Mouse (Mus musculus) erythroblast, embryonic 14.5 days (primary cell): ENCODE results near the gene Cntnap1. TPM values are rescaled to one million over a fixed set of nuclear protein-coding genes. Genes with fewer than 3 reads are reported as not detected.

Experiments
- H3K27me3 ChIP-seq: 2 replicates; pipeline ENCODE4 v1.6.1; 2012; ENCODE audit warnings: inconsistent platforms; ENCODE audit not compliant: control insufficient read depth
- H3K36me3 ChIP-seq: 2 replicates; pipeline ENCODE4 v1.6.1; 2012; ENCODE audit warnings: mild to moderate bottlenecking, inconsistent platforms; ENCODE audit not compliant: control insufficient read depth
- H3K4me1 ChIP-seq: 2 replicates; pipeline ENCODE4 v1.6.1; 2012; ENCODE audit warnings: inconsistent platforms; ENCODE audit not compliant: control insufficient read depth
- H3K4me3 ChIP-seq: replicated peaks from 2 replicates; pipeline ENCODE3; 2012; ENCODE audit warnings: moderate library complexity, mild to moderate bottlenecking, inconsistent platforms
- H3K9me3 ChIP-seq: 2 replicates; pipeline ENCODE4 v1.6.1; 2012; ENCODE audit warnings: low read length, inconsistent platforms, mixed read lengths; ENCODE audit not compliant: control insufficient read depth
- GATA1 ChIP-seq: IDR thresholded peaks from 2 replicates; pipeline ENCODE4 v1.6.1; 2012; ENCODE audit warnings: low read length, inconsistent platforms, mixed read lengths
- TAL1 ChIP-seq: IDR thresholded peaks from 3 replicates; pipeline ENCODE4 v1.6.1; 2012; ENCODE audit warnings: low read length, inconsistent platforms, mixed read lengths
- polyA plus RNA-seq: library from polyadenylated mRNA; stranded (reverse); fragments of >175 nt; gene quantifications from 2 replicates; pipeline ENCODE4 v1.2.3, GENCODE M21; 2012

Gene Cntnap1
- polyA plus RNA-seq, 1 experiment = 0.01 TPM

GRCm38 (mm10) chr11:101221306-101221986 is 51.1 kb downstream of the Cntnap1 start:
- Histone ChIP-seq H3K9me3 (no peaks in the 10 kb centered on the region), H3K4me1 (peaks cover 24% of the 10 kb centered on the region), H3K4me3 (no peak overlapping the region), H3K27me3 (no peaks in the 10 kb centered on the region), H3K36me3 (peaks cover 27% of the 10 kb centered on the region)
- TF ChIP-seq GATA1 (no peak), TAL1 (no peak)

- Histone ChIP-seq H3K36me3 (peaks cover 9% of the 10 kb centered on the region), H3K9me3 (no peaks in the 10 kb centered on the region), H3K4me1 (peaks cover 26% of the 10 kb centered on the region), H3K27me3 (peaks cover 21% of the 10 kb centered on the region), H3K4me3 (no peak overlapping the region)
- TF ChIP-seq GATA1 (no peak), TAL1 (no peak)
Measured at GRCm38 (mm10) chr11:101224337-101224736, 54.0 kb downstream of the Cntnap1 start.

- H3K4me3 ChIP-seq = peak overlapping the region; percentile 83
- H3K9me3 ChIP-seq = no peaks in the 10 kb centered on the region
- TF ChIP-seq GATA1 (no peak), TAL1 (no peak)
- H3K4me1 ChIP-seq = peaks cover 26% of the 10 kb centered on the region
- peaks cover 33% of the 10 kb centered on the region for H3K27me3 ChIP-seq
- H3K36me3 ChIP-seq = peaks cover 9% of the 10 kb centered on the region
Measured at GRCm38 (mm10) chr11:101225331-101226064, 55.2 kb downstream of the Cntnap1 start.

- H3K4me1 ChIP-seq = peaks cover 27% of the 10 kb centered on the region
Measured at GRCm38 (mm10) chr11:101226065-101226701, 55.9 kb downstream of the Cntnap1 start, which contains the start of gene Ezh1. Ezh1 (minus strand) TSS chr11:101226463.

GRCm38 (mm10) chr11:101229361-101229900 is 59.1 kb downstream of the Cntnap1 start:
- Histone ChIP-seq H3K9me3 (no peaks in the 10 kb centered on the region), H3K36me3 (peaks cover 2% of the 10 kb centered on the region; the same call in 1 of the 2 replicates), H3K27me3 (peaks cover 72% of the 10 kb centered on the region), H3K4me3 (no peak overlapping the region), H3K4me1 (peaks cover 20% of the 10 kb centered on the region)
- TF ChIP-seq GATA1 (no peak), TAL1 (no peak)

More at GRCm38 (mm10) chr11:101226065-101226701, 55.9 kb downstream of the Cntnap1 start, which contains the start of gene Ezh1:
- Histone ChIP-seq H3K4me3 (peak within 1 kb of the TSS; percentile 83), H3K9me3 (no peaks in the 10 kb centered on the region), H3K36me3 (peaks cover 9% of the 10 kb centered on the region), H3K27me3 (peaks cover 39% of the 10 kb centered on the region)
- no peak for TF ChIP-seq GATA1
- TF ChIP-seq TAL1 = no peak

- no peaks in the 10 kb centered on the region; the same call in 1 of the 2 replicates for H3K36me3 ChIP-seq
- peaks cover 14% of the 10 kb centered on the region for H3K4me1 ChIP-seq
- TF ChIP-seq GATA1 (no peak), TAL1 (no peak)
- H3K27me3 ChIP-seq = peaks cover 78% of the 10 kb centered on the region
- no peak overlapping the region for H3K4me3 ChIP-seq
- H3K9me3 ChIP-seq = no peaks in the 10 kb centered on the region
Measured at GRCm38 (mm10) chr11:101230061-101230511, 59.8 kb downstream of the Cntnap1 start.

GRCm38 (mm10) chr11:101230526-101230925 is 60.2 kb downstream of the Cntnap1 start:
- Histone ChIP-seq H3K27me3 (peaks cover 81% of the 10 kb centered on the region), H3K4me3 (no peak overlapping the region), H3K4me1 (peaks cover 9% of the 10 kb centered on the region), H3K9me3 (no peaks in the 10 kb centered on the region), H3K36me3 (no peaks in the 10 kb centered on the region)
- TF ChIP-seq GATA1 (no peak), TAL1 (no peak)

GRCm38 (mm10) chr11:101230991-101231871 is 60.9 kb downstream of the Cntnap1 start:
- TF ChIP-seq TAL1 = no peak
- no peak for TF ChIP-seq GATA1
- no peak overlapping the region for H3K4me3 ChIP-seq
- H3K4me1 ChIP-seq = peaks cover 5% of the 10 kb centered on the region

More at GRCm38 (mm10) chr11:101230991-101231871, 60.9 kb downstream of the Cntnap1 start:
- H3K36me3 ChIP-seq = no peaks in the 10 kb centered on the region
- peaks cover 82% of the 10 kb centered on the region for H3K27me3 ChIP-seq
- H3K9me3 ChIP-seq = no peaks in the 10 kb centered on the region
